Comparison of ENCODE assay signal across 19 mouse cellular contexts in genomic region chr5:102723558-102723957, GRCm38 (mm10).
"Had no signal": no experiment of that assay in that cellular context is flagged by ENCODE, and none has a peak within 500 bp of the region (broad histone marks: within the 10 kb centered on the region; RNA-seq: fewer than 3 reads in every experiment).

No protein-coding gene starts in this region.

- H3K4me1 ChIP-seq: midbrain, embryonic 10.5 days; midbrain, embryonic 12.5 days; neural tube, embryonic 13.5 days had no signal

- H3K27ac ChIP-seq: midbrain, embryonic 10.5 days; midbrain, embryonic 12.5 days; neural tube, embryonic 13.5 days; neural tube, embryonic 15.5 days had no signal

- H3K4me3 ChIP-seq: midbrain, embryonic 10.5 days; midbrain, embryonic 12.5 days; myocyte; neural tube, embryonic 13.5 days; neural tube, embryonic 15.5 days had no signal

- H3K4me2 ChIP-seq: lung, embryonic 14.5 days; midbrain, embryonic 12.5 days; neural tube, embryonic 13.5 days; neural tube, embryonic 15.5 days had no signal

- ATAC-seq: midbrain, embryonic 16.5 days had no signal

- H3K27me3 ChIP-seq: midbrain, embryonic 12.5 days; neural tube, embryonic 13.5 days; neural tube, embryonic 15.5 days had no signal

- DNase-seq: lung, adult 18-20 months; lung, embryonic 14.5 days; lung, postnatal 10 days; lung, postnatal 4 days; midbrain, embryonic 14.5 days; retina, postnatal 1 day; right cerebral cortex, adult 18-20 months; right cerebral cortex, postnatal 25 days; right cerebral cortex, postnatal 4 days; spleen, adult 18-20 months; thymus, adult 18-20 months; thymus, postnatal 25 days; thymus, postnatal 4 days had no signal

- H3K9ac ChIP-seq: lung, embryonic 14.5 days; midbrain, embryonic 12.5 days; neural tube, embryonic 13.5 days; neural tube, embryonic 15.5 days had no signal

- H3K9me3 ChIP-seq: midbrain, embryonic 10.5 days; midbrain, embryonic 12.5 days; neural tube, embryonic 13.5 days; neural tube, embryonic 15.5 days had no signal

- H3K36me3 ChIP-seq: midbrain, embryonic 10.5 days; midbrain, embryonic 12.5 days; neural tube, embryonic 13.5 days; neural tube, embryonic 15.5 days had no signal
